Mouse (Mus musculus): ENCODE measurements around the gene Tspan5. TPM values are rescaled to one million over a fixed set of nuclear protein-coding genes. Genes with fewer than 3 reads are reported as not detected.

Gene Tspan5
- total RNA-seq, 2 experiments from 2014 or later, result 7.0 to 9.1 TPM

DNA sequence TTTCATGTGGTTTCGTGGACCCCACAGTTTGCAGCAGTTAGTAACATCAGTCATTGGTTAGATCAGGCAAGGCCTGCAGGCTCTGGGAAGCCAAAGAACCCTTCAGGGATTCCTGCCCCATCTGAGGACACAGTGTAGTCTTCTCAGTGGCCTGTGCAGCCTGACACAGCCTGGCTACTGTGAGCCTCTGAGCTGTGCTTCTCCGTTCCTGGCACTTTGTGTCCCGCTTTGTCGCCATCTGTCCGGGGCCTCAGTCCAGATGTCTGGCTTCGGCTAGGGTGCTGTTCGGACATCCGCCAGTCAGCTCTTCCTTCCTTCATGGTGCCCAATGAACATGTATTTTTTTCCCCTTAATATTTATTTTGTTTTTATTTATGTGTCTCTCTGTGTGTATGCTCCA lies 117.2 kb downstream of the Tspan5 start:
- intact Hi-C loops (cut with DNase I; ENCODE audit: low total_unique reads), result no loop called here
- peak; percentile 24 for DNase-seq

DNA sequence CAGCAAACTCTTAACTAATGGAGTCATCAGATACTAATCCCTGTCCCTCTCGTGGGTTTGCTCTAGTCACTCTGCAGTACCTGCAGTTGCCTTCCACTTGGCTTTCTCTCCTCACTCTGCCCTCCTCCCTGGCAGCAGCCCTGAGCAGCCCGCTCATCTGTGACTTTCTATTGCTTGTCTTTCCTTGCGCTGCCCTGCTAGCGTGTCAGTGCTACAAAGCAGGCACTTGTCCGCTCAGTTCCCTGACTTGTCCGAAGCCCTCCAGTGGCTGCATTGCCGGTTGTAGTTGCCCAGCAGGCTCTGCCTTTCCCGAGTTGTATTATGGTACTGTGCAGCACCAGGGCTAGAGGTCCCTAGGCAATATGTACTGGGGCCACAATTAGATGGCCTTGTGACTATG lies 117.7 kb downstream of the Tspan5 start:
- intact Hi-C loops (cut with DNase I; ENCODE audit: low total_unique reads), result no loop called here
- no peak for DNase-seq

GRCm38 (mm10) chr3:138860257-138860760 lies 118.3 kb downstream of the Tspan5 start:
- intact Hi-C loops (cut with DNase I; ENCODE audit: low total_unique reads), result no loop called here
- no peak for DNase-seq

DNA sequence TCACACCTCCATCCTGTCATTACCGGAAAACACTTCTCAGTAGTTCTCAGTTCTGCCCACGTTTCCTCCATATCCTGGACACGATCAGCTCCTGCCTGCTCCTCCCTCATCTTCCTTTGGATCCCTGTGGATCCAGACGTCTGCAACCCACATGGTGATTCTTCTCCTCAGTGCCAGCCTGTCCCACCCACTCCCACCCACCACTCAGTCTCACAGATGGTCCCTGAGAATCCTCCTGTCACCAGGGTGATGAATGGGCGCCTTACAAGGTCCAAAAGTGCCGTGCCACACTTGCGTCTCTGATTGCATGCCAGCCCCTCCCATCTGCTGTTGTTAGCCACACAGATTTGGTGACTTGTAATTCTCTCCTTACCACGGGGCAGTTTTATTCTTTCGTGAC lies 119.0 kb downstream of the Tspan5 start:
- intact Hi-C loops (cut with DNase I; ENCODE audit: low total_unique reads), result no loop called here
- DNase-seq, result no peak

GRCm38 (mm10) chr3:138861589-138861988 lies 119.6 kb downstream of the Tspan5 start:
- intact Hi-C loops (cut with DNase I; ENCODE audit: low total_unique reads), result no loop called here
- DNase-seq, result no peak

- DNase-seq, result no peak
- intact Hi-C loops (cut with DNase I; ENCODE audit: low total_unique reads), result no loop called here
Measured at GRCm38 (mm10) chr3:138864166-138864648, 122.2 kb downstream of the Tspan5 start.

- no peak for DNase-seq
- intact Hi-C loops (cut with DNase I; ENCODE audit: low total_unique reads), result no loop called here
Measured at GRCm38 (mm10) chr3:138865271-138865670, 123.3 kb downstream of the Tspan5 start.

DNA sequence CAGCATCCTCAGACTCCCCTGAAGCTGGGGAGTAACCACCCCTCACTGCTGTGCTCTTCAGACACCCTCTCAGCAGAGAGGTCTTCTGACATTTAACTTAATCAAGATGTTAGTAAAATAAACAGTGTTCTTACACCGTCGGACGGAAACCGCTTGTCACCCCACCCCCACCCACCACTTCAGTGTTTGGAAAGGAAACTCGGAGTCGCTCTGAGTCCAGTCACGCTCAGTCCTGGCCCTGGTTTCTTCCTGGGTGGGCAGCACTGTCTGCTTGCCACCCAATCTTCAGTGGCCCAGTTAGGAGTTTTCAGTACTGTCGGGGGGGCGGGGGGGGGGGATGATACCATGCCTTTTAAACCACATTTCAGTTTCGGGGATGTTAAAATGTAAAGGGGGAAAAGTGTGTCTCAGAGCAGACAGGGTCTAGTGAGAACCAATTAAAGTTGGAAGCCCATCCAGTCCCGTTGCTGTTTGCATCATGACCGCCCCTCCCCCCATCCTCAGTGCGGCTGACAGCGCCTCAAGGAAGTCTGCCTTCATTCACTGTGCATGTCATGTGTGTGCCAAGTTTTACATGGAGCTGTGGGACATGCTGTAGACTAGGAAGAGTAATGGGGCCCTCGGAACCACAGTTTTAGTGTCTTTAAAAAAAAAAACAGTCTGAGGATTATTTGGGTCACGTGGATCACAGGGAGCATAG lies 125.3 kb downstream of the Tspan5 start:
- no peak for DNase-seq
- intact Hi-C loops (cut with DNase I; ENCODE audit: low total_unique reads), result no loop called here

DNA sequence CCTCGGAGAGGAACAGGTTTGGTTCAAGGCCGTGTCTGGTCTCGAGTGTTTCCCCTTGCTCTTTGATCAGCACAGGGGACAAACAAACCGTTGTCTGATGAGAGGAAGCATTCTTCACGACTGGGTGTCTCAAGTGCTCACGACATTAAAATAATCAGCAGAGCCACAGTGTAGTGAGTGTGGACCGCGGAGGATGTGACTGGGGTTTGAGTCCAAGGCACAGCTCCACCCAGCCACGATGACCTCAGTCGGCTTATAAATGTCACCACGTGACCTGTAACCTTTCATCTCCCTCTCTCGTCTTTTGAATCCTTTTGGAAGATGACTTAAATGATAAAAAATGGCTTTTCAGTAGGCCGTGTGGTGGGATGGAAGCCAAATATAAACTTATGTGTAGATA lies 126.4 kb downstream of the Tspan5 start:
- intact Hi-C loops (cut with DNase I; ENCODE audit: low total_unique reads), result no loop called here
- no peak for DNase-seq

- no peak for DNase-seq
- intact Hi-C loops (cut with DNase I; ENCODE audit: low total_unique reads), result no loop called here
Measured at GRCm38 (mm10) chr3:138875282-138875681, 133.3 kb downstream of the Tspan5 start.

GRCm38 (mm10) chr3:138875936-138876335 lies 133.9 kb downstream of the Tspan5 start:
- no peak for DNase-seq
- intact Hi-C loops (cut with DNase I; ENCODE audit: low total_unique reads), result no loop called here

DNA sequence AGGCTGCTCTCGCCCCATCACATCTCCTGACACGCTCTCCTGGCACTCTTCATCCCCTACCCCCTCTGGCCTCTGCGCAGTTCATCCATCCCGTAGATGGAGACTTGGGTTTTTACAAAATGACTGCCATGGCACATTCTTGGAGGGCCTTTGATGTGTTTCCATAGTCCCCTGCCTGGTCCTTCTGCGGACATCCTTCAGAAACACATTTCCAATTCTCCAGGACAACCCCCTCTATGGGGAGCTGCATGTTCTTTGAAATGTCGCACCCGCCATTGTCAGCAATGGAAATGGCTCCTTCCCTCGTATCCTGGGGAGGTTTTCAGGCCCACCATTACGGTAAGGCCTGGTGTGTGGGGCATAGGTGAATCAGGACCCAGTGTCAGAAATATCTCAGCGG lies 134.4 kb downstream of the Tspan5 start:
- DNase-seq, result no peak
- intact Hi-C loops (cut with DNase I; ENCODE audit: low total_unique reads), result no loop called here

DNA sequence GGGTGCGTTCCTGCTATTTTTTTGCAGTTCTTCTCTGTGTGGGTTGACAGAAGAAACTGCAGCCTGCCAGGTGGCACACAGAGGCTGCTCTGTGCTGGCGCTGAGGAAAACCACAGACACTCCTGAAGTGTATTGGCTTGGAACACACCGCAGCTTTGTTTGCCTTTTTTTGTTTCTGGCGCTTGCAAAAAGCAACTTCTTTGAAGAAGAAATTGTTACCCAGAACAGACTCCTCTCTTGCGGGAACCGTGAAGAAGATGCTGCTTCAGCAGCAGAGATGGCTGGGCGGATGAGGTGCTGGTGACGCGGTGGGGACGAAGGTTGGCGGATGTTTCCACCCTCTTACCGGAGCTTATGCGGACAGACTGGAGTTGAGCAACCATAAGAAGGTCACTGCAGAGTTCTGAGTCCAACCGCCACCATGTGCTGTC lies 135.0 kb downstream of the Tspan5 start:
- intact Hi-C loops (cut with DNase I; ENCODE audit: low total_unique reads), result no loop called here

GRCm38 (mm10) chr3:138877741-138878140 lies 135.7 kb downstream of the Tspan5 start:
- intact Hi-C loops (cut with DNase I; ENCODE audit: low total_unique reads), result no loop called here
- DNase-seq, result no peak

More for the DNA sequence above, 135.0 kb downstream of the Tspan5 start:
- DNase-seq, result no peak

- DNase-seq, result no peak
- intact Hi-C loops (cut with DNase I; ENCODE audit: low total_unique reads), result no loop called here
Measured at GRCm38 (mm10) chr3:138880999-138881724, 139.2 kb downstream of the Tspan5 start.

- intact Hi-C loops (cut with DNase I; ENCODE audit: low total_unique reads), result no loop called here
- DNase-seq, result no peak
Measured at GRCm38 (mm10) chr3:138881725-138882347, 139.8 kb downstream of the Tspan5 start.

DNA sequence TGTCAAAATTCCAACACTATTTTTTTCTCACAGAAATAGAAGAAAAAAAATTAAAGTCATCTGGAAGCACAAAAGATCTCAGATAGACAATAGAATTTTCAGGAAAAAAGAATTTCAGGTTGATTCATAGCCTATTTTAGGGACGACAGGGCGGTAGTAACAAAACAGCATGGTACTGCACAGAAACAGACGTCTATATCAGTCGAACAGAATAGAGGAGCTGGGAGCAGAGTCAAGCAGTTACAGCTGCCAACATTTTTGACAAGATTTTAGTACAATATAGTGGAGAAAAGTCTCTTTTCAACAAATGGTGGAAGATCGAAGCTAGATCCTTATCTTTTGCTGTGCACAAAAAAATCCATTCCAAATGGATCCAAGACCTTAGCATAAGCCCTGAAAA lies 144.1 kb downstream of the Tspan5 start:
- intact Hi-C loops (cut with DNase I; ENCODE audit: low total_unique reads), result no loop called here
- no peak for DNase-seq

GRCm38 (mm10) chr3:138889214-138889613 lies 147.2 kb downstream of the Tspan5 start:
- no peak for DNase-seq
- intact Hi-C loops (cut with DNase I; ENCODE audit: low total_unique reads), result no loop called here

DNA sequence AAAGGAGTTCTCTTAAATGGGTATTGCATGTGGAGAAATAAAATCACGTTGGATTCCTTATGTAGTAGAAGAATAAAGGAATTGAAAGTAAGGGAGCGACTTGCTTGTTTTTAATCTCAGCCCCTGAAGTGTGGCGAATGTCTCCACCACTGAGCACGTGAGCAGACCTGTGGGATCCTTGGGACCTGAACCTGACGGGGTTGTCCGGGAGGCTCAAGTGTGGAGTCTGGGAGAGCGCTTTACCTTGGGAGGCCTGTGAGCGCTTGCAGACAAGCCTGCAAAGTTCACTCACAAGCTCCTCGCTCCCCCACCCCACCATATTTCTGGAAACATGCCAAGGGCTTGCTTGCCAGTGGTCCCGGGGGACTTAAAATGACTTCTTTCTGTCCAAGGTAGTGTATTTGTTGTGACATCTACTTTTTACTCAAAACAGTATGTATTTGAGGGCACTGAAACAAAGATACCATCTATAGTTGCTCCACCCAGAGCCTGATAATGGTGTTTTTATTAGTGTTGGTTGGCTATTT lies 147.8 kb downstream of the Tspan5 start:
- intact Hi-C loops (cut with DNase I; ENCODE audit: low total_unique reads), result no loop called here
- no peak for DNase-seq

- intact Hi-C loops (cut with DNase I; ENCODE audit: low total_unique reads), result no loop called here
- DNase-seq, result no peak
Measured at GRCm38 (mm10) chr3:138893520-138893919, 151.5 kb downstream of the Tspan5 start.

Measured in gastrocnemius, postnatal 14 days (tissue).